Mouse (Mus musculus): ENCODE measurements around the gene Kank2.

GRCm38 (mm10) chr9:21735126-21735525 is 63.4 kb downstream of the Kank2 start:
- TF ChIP-seq CTCF (IDR thresholded peaks at IDR 0.05; ENCODE audit: borderline replicate concordance, insufficient read depth, low read depth, low read length): no peak
- TF ChIP-seq POLR2A (IDR thresholded peaks at IDR 0.05; ENCODE audit: borderline replicate concordance, insufficient read depth, low read length): no peak

Data from cerebellum, adult 2 months (tissue).